Mouse (Mus musculus): ENCODE measurements around the gene Vangl1.

Vangl1 gene

GRCm38 (mm10) chr3:102144401-102144800 lies 60.1 kb downstream of the Vangl1 start:
- DNase-seq (ENCODE audit: low read depth, low spot score): no peak

GRCm38 (mm10) chr3:102143536-102143935 lies 61.0 kb downstream of the Vangl1 start:
- DNase-seq (ENCODE audit: low read depth, low spot score): no peak

GRCm38 (mm10) chr3:102142947-102143346 lies 61.5 kb downstream of the Vangl1 start:
- no peak for DNase-seq (ENCODE audit: low read depth, low spot score)

DNA sequence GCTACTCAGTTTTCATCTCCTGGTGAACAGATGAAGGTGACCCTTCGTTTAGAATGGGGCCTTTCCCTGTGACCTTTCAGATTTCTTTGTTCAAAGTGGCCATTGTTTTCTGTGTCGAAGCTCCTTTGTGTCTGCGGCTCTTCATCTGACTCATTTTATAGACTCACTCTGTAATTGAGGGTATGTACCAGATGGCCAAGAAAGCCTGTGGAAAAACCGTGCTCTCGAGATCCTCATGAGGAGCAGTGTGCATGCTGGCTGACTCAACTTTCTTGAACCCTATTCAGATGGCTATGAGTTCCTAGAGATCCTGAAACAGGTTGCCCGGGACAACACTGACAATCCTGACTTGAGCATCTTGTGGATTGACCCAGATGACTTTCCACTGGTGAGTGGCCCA lies 62.6 kb downstream of the Vangl1 start:
- DNase-seq (ENCODE audit: low read depth, low spot score): no peak

GRCm38 (mm10) chr3:102141451-102141850 lies 63.0 kb downstream of the Vangl1 start:
- no peak for DNase-seq (ENCODE audit: low read depth, low spot score)

- no peak for DNase-seq (ENCODE audit: low read depth, low spot score)
Measured at GRCm38 (mm10) chr3:102140606-102141005, 63.9 kb downstream of the Vangl1 start.

- DNase-seq (ENCODE audit: low read depth, low spot score): no peak
Measured at GRCm38 (mm10) chr3:102138899-102139298, 65.6 kb downstream of the Vangl1 start.

GRCm38 (mm10) chr3:102137158-102137557 lies 67.3 kb downstream of the Vangl1 start:
- no peak for DNase-seq (ENCODE audit: low read depth, low spot score)

GRCm38 (mm10) chr3:102135389-102136113 lies 68.9 kb downstream of the Vangl1 start:
- no peak for DNase-seq (ENCODE audit: low read depth, low spot score)

- DNase-seq (ENCODE audit: low read depth, low spot score): no peak
Measured at GRCm38 (mm10) chr3:102131627-102132324, 72.7 kb downstream of the Vangl1 start.

DNA sequence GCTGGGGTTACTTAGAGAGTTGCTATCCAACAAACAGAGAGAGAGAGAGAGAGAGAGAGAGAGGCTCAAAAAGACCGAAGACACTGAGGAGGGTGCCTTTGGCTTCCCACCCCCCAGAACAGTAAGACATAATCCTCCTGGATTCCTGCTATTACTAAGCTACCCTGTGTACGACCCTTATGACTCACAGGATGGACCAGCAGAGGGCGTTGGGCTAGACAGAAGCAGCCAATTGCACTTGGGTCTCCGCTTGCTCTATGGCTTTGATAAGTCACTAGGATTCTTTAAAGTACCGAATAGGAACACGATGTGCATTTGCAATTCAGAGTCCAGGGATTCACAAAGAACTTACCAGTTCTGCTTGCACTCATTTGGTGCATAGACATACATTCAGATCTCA lies 74.0 kb downstream of the Vangl1 start:
- DNase-seq (ENCODE audit: low read depth, low spot score): no peak

GRCm38 (mm10) chr3:102128242-102128641 lies 76.3 kb downstream of the Vangl1 start:
- no peak for DNase-seq (ENCODE audit: low read depth, low spot score)

GRCm38 (mm10) chr3:102127114-102127513 lies 77.4 kb downstream of the Vangl1 start:
- DNase-seq (ENCODE audit: low read depth, low spot score): no peak

DNA sequence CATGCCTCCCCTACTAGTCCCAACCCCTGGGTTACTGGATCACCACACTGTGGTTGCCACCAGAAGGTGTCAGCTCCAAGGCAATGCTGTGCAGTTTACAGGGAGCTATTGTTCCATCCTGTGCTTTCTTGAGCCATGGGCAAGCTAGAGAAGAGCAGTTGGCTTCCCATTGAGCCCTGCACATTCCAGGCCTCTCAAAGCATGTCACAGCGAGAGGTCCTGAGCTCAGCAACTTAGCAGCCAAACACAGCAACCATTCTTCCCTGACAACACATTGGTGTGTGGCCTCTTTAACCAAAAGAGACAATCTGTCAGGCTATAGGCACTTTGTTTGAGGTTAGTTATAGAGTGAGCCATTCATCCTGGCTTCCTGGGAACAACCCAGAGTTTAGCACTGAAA lies 78.9 kb downstream of the Vangl1 start:
- no peak for DNase-seq (ENCODE audit: low read depth, low spot score)

GRCm38 (mm10) chr3:102123654-102124053 lies 80.8 kb downstream of the Vangl1 start:
- DNase-seq (ENCODE audit: low read depth, low spot score): no peak

- no peak for DNase-seq (ENCODE audit: low read depth, low spot score)
Measured at GRCm38 (mm10) chr3:102122046-102122445, 82.4 kb downstream of the Vangl1 start.

GRCm38 (mm10) chr3:102120947-102121346 lies 83.5 kb downstream of the Vangl1 start:
- no peak for DNase-seq (ENCODE audit: low read depth, low spot score)

DNA sequence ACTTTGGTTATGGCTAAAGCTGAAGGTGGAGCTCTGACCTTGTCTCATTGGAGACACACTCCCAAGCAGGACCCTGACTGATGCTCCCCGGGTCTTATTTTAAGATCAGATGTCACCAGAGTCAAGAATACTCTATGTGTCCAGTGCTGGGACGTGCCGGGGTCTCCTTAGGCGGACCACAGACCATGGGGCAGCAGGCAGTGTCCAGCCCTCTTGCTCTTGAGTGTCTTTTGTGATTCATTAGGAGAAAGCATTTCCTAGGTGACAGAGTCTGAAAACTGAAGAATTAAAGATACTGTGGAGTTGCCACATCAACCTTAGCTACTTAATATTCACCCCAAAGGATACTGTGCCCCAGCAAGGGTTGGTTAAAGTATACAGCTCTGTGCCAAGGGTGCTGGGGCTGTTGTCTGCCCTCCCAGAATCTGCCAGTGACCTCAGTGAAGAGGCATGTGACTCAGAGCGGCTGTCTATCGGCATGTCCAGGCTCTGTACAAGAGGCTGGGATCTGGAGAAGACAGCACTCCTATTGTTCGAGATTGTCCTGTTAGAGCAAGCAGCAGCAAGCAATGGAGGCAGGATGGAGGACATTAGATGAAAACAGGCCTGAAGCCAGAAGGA lies 92.4 kb downstream of the Vangl1 start:
- DNase-seq (ENCODE audit: low read depth, low spot score): no peak

DNA sequence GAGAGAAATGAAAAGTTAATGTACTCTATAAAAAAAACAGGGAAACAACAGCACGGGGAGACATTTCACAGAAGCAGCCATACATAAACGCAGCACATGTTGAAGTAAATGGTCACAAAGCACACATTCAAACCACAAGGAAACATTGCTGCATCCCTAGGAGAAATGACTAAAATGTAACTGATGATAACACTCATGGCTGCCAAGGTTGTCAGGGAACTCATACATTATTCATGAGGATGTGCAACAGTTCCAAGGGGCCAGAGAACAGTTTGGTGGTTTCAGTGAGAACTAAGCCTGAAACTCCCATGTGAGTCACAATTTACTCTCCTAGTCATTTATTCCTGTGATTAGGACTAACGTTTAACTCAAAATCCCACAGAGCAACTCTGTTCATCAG lies 96.3 kb downstream of the Vangl1 start:
- DNase-seq (ENCODE audit: low read depth, low spot score): no peak

DNA sequence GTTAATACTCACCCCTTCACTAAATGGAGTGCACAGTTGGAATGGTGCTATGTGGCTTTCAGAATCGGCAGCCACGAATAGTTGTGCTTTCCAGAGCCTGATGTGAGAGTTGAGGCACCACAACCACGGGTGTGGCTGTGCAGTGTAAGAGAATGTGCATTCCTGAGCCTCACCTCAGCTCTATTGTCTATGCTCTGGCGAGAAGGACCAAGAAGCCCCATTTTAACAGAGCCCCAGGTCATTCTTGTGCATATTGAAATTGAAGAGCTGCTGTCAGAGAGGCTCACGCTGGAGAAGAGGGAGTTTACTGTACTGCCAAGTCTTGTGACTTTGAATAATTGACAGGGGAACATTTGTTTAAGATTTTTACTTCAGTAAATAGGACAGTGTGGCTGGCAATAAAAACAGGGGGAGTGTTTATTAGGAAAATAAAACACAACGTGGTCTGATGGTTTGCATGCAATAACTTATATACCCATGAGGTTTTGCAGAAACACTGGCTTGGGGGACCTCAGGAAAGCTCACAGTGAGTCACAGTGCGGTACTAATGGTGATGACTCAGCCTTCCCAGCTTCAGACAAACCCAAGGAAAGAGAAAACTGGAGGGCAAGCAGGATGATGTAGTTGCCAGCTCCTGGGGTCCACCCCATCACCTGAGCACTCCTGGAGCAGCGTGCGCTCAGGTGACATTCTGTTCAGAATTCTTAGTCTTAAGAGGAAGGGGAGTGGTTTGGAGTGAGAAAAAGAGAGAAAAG lies 100.5 kb downstream of the Vangl1 start:
- no peak for DNase-seq (ENCODE audit: low read depth, low spot score)

Data from retina, adult 2 months (tissue).